Mouse (Mus musculus) lung, adult 2 months (tissue): ENCODE measurements at regions not wholly inside any gene's neighbourhood (a gene's known extent, or its start where the extent isn't known, plus 50 kb on each side); places are given as distances from the start of the nearest gene placed in this dataset.

Experiments used
- CTCF ChIP-seq: fragments of 200-500 bp; IDR thresholded peaks from 2 replicates; pipeline ENCODE4 v1.5.1; 2011; ENCODE audit warnings: mild to moderate bottlenecking, low read length, control low read depth; ENCODE audit not compliant: insufficient read depth
- POLR2A ChIP-seq: fragments of 200-500 bp; IDR thresholded peaks from 2 replicates; pipeline ENCODE4 v1.6.1; 2011; ENCODE audit warnings: low read depth, mild to moderate bottlenecking, control low read depth, low read length, borderline replicate concordance; ENCODE audit errors: extremely low read depth

DNA sequence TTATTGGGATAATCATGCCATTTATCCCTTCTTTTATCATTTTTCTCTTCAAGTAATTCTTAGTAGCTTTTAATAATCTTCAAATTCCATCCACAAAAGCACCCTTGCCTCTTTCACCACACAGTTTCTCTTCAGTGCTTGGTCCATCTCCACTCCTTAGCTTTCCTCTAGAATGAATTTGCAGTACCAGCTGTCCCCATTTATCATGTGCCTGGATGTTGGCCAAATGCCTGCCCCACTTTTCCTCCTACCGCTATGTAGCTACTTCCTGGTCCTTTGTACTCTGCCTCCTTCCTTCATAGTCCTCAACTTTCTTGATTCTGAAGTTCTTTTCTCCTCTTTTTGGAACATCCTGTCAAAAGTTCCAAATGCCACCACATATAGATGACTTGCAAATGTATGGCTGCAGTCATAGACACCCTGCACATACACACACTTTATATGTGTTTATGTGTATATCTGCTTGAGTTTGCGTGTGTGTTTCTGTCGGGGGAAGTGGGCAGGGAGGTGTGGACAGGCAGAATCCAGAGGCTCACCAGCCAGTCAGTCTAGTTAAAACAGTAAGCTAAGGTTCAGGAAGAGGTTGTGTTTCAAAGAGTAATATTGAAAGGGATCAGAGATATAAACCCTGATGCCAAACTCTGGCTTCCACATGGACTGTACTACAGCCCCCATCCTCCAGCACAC is 106.1 kb upstream of the Itga4 start:
- TF ChIP-seq CTCF (no peak), POLR2A (no peak)
